Mouse (Mus musculus): Measurements from ENCODE around the gene Alpk1.

DNA sequence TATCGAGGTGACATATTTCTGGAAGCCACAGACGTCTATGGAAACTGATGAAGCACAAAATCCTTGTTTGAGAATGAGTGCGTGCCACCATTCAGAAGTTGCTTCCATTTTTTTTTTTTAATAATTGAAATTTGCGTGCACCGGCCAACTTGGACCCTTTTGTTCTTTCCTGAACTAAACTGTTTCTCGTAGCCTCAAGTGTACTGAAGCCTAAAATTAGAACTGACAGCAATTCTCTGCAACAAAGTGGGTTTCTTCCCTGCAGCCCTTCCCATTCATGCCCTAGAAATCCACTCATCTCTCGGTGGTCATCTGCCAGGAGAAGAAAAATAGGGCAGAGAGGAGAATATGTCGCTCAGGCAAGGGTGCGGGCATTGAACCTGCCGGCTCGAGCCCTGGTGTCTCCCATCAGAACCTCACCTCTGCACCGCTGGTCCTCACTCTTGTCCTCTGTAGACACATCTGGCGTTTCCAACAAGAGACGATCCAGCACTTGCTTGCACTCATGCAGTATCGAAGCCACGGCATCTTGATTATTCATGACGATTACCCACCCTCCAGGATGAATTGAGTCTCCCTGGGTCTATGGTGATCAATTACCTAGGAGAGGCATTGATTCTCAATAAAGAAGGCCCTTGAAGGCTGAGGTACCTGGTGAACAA lies 51.3 kb downstream of the Alpk1 start:
- TF ChIP-seq CTCF (IDR thresholded peaks at IDR 0.05; ENCODE audit: extremely low read depth, insufficient read length, insufficient replicate concordance, low read depth, low read length) (no peak), POLR2A (IDR thresholded peaks at IDR 0.05; ENCODE audit: low read depth, low read length) (no peak)
